Mouse (Mus musculus): ENCODE results near the gene Mpo. TPM values are rescaled to one million over a fixed set of nuclear protein-coding genes. Genes with fewer than 3 reads are reported as not detected.

Gene Mpo
- total RNA-seq (2021) = under 1 TPM; 0.48 to 0.62 TPM
- long read RNA-seq, partial matches to known transcripts = 1 of 1 reads
- long read RNA-seq, other reads (novel, unspliced or antisense) = 0 of 1 reads

DNA sequence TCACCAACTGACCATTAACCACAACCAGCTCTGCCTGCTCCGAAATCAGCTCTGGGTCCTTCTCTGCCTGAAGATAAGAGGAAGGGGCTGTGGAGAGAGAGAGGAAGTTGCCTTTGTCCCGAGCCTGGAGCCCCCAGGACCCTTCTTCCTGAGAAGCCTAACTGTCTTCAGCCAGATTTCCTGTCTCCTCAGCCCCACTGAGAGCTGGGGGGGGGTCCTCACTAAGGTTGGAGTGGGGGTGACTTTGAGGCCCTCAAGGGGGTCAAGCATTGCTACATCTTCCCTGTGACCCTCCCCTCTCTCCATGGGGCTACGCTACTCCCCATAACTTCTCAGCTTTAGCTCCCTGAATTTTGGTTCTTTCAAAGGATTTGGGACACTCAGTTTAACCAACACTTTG lies at the start of gene Mpo:
Gene Mpo, plus strand, starts transcription at position 122 of the 400 bp plus-strand sequence.
- DNase-seq (ENCODE audit: low spot score in 2 of 2) = no peak

DNA sequence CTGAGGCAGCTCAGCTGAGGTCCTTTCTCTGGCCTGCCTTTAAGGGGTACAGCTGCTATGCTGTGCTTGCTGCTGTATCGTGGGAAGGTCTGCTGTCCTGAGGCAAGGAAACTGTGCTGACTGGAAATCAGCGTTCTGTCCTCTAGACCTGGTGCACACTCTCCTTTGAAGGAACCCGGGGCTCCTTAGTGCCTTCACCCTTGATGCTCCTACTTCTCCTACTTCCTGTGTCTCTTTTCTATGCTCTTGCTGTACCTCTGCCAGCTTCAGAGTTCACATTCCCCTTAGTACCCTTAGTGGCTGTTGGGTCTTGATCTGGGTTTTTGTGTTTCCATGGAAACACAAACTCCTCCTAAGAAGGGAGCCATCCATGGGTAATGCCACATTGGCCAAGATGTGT lies 49.7 kb upstream of the Mpo start:
- no peak for DNase-seq (ENCODE audit: low spot score in 2 of 2)

DNA sequence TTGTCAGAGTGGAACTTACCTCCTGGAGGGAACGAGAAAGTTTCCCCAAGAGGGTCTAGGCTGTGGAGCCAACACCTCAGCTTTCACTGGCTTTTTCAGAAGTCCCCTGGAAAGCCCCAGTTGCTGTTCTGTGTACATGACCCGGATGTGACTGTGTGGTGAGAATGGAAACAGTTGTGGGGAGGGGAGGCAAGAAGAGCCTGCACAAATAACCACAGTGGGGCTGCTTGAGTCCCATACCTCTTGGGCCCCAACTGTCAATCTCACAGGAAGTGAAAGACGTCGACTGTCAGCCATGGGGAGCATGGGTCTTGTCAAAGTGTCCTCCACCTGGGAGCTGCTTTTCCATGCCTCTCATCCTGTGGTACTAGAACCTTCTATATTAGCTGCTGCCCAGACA lies 48.4 kb upstream of the Mpo start:
- DNase-seq (ENCODE audit: low spot score in 2 of 2) = no peak

DNA sequence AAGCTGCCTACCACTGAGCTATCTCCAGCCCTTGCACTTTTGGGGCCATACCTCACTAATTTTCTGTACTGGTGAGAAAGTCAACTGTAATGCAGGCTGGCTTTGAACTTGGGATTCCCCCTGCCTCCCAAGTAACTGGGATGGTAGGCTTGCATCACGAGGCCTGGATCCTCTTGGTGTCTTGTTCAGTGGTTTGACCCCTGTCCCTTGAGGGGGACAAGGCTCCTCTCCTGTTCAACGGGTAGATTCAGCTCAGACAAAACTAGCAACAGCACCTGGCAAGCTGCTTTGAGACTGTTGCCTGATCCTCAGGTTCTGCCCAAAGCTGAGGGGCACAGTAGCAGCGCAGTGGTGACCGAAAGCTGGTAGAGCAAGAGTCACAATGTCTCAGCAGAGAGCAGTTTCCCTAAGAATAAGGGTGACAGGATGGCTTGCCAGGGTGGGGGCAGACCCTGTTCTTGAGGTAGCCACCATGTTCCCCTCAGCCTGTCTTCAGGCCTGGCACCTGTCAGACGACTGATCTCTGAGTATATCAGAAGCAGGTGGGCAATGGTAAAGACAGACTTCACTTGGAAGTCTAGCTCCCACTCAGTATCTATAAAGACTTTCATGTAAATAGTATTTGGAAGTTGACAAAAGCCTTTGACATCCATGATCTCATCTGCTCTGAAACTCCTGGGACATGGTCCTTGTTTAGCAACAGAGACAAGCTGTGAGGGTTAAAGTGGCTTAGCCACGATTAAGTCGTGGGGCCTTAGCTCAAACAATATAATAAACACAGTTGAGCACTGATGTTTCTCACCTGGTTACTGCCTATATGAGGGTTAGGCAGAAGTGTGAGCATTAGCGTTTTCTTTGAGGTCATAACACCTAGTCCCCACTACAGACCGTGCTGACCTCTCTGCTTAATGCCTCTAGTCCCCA lies 47.5 kb upstream of the Mpo start:
- no peak for DNase-seq (ENCODE audit: low spot score in 2 of 2)

DNA sequence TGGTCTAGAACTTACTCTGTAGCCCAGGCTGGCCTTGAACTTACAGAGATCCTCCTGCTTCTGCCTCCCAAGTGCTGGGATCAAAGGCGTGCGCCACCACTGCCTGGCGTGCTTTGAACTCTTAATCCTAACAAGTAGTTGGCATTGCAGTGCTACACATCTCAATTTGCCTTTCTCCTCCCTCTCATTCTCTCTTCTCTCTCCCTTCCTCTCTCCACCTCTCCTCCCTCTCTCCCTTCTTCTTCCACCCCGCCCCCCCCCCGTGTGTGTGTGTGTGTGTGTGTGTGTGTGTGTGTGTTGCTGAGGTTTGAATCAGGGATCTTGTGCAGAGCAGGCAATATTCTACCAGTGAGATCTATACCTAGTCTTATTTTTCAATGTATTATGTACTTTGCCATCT lies 46.1 kb upstream of the Mpo start:
- no peak for DNase-seq (ENCODE audit: low spot score in 2 of 2)

DNA sequence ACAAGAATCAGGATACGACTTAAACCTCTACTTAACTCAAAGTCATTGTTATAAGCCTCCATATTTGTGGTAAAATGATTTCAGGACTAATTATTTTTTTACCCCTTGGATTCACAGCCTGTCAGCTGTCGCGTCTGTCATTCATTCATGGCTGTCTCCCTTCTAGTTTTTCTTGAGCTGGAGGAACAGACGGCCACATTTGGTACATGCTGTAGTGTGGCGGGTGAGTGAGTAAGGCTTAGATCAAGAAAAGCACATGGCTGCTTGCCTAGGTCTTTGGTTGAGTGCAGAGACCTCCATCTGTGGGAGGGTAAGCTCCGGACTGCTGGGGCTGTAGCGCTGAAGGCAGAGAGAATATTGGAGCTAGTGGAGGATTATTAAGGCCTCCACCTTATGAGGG lies 45.7 kb upstream of the Mpo start:
- no peak for DNase-seq (ENCODE audit: low spot score in 2 of 2)

DNA sequence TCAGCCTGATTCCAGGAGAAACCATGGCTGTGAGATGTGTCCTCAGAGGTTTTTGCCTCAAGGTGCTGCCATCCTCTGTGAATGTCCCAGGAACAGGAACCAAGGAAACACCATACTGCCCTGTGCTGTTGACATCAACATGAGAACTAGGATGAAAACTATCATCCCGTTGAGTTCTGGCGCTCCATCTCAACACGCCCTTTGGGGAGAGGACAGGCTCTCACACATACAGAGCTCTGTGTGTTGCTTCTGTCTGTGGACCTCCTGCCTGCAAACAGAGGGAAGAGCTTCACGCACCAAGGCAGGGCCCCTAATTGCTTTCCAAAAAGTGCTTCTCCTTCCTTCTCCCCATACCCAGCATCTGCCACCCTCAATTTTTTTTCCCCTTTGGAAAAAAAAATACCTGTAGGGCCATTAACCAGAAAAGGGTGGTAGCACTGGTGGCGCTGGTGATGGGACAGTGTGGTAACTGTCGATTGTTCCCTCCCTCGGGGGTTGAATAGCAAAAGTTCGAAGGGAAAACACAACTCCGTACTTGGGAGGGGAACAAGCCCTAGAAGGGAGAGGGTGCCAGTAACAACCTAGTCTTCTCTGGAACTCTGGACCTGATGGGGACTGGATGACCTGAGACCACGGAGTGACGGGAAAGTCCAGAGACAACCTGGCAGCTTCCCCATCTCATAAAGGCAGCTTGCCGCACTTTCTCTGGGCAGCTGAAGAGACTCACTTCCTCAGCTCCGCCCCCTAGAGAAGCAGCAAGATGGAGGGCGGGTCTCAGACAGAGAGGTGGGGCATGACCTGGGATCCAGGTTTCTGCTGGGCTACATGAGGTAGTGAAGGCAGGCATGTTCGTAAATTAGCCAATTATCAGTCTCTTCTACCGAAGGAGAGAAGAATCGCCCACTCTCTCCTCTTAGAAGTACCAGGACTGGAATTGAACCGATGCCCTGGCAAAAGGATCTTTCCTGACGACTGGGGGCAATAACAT lies 45.0 kb upstream of the Mpo start:
- DNase-seq (ENCODE audit: low spot score in 2 of 2) = no peak

DNA sequence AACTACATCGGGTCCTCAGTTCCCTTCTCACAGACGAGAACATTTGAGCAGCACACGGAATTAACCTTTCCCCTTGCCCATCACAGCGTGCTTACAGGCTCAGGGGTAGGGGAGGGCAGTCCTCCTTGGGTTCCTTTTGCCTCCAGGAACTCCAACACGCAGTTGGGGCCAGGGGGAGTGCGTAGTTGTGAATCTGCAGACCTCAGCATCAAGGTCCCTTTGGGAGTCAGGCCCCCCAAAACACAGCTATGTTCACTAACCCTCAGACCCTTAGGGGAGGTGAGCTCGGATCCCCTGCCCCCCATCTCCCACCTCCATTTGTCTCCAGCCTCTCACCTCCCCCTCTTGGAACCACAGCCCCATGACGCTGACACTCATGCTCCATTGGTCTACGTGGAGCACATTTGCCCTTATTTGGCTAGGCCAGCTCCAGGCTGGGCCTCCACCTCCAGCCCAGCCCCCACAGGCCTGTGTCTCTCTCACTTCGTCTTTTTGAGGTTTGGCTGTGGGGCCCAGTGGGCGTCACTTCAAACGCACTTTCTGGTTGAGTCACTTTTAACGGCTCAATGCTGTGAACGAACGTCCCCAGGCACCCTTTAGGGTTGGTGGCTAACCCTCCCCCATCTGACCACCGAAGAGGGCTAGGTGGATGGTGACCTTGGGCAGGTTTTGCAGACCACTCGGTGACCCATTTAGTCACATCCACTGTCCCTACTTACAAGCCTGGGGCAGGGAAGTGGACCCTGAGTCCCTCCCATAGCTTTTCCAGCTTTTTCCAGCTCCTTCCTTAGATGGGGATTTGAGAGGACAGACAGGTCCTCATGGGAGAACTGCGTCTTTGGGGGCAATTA lies 44.0 kb upstream of the Mpo start:
- DNase-seq (ENCODE audit: low spot score in 2 of 2) = peak in 1 of 2 experiments; percentile 38

DNA sequence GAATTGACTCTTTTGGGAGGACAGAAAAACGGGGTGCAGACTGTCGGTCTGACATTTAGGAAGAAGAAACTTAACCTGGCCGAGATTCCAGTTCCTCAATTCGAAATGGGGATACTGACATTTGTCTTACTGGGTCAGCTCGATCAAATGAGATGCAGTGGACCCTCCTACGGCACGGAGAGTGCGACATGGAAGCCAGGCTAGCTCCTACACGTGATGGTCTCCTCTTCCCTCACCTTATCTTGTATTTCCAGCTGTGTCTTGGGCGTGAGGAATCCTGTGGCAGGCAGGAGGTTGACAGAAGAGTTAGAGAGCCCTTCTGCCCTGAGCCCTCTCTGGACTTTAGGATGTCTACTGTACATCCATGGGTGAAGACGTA lies 43.3 kb upstream of the Mpo start:
- no peak for DNase-seq (ENCODE audit: low spot score in 2 of 2)

DNA sequence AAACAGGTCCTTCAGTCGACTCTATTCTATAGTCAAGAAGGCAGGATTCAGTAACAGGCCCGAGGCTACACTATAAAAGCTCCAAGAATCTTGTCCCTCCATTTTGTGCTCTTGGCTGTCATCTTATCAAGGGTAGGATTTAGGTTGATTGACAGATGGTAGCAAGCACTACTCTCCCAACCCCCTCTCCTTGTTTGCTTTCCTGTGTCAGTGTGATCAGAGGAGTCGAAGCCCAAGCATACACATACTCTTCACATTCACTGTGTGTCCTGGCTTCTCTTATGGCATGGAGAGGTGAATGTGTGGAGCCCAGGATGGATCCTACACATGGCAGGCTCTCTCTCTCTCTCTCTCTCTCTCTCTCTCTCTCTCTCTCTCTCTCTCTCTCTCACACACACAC lies 42.9 kb upstream of the Mpo start:
- no peak for DNase-seq (ENCODE audit: low spot score in 2 of 2)

DNA sequence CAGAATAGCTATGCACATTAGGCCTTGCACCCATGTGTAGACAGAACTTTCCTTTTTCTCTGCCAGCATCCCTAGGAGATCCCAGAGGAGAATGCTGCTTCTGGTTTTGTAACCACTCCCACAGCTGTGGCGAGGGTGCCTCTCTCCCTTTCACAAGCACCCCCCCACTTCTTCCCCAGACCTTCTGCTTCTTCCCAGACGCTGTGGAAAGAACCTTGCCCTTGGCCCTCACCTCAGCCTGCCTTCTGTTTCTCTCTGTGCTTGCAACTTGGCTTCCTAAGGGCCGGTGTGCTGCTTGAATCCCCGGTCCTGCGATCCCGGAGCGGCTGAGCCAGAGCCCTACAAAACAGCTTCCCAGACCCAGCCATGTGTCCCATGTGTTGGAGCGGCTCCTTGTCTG lies 42.4 kb upstream of the Mpo start:
- DNase-seq (ENCODE audit: low spot score in 2 of 2) = no peak

DNA sequence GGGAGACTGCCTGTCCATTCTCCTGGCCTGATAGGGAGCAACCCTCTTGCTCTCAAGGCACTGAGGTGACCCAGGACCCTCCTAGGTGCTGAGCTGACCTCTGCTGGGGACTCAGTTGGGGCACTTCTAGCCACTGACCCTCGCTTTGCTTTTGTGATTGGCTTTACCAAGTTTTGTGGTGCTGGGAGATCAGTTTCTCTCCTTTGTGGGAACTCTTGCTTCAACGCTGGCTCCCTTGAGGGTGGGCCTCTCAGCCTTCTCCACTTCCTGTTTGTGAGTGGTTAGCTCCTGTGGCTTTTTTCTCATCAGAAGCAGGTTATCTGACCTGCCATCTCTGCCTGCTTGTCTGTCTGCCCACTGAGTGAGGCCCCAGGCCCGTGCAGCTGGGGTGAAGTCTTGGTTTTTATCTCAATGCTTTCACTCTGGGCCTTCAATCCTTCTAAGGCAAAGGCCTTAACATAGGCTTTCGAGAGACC lies 41.9 kb upstream of the Mpo start:
- DNase-seq (ENCODE audit: low spot score in 2 of 2) = no peak

DNA sequence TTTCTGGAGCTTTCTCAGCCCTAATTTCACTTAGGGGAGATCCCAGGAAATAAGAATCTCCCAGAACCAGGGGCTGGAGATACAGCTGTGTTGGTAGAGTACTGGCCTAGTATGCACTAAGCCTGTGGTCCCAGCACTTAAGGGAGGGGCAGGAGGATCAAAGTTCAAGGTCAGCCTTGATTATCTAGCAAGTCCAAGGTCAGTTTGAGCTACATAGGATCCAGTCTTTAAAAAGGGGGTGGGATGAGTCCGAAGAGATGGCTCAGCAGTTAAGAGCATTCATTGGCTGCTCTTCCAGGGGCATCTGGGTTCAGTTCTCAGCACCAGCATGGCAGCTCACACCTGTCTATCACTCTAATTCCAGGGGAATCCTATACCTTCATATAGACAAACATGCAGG lies 41.1 kb upstream of the Mpo start:
- DNase-seq (ENCODE audit: low spot score in 2 of 2) = no peak

DNA sequence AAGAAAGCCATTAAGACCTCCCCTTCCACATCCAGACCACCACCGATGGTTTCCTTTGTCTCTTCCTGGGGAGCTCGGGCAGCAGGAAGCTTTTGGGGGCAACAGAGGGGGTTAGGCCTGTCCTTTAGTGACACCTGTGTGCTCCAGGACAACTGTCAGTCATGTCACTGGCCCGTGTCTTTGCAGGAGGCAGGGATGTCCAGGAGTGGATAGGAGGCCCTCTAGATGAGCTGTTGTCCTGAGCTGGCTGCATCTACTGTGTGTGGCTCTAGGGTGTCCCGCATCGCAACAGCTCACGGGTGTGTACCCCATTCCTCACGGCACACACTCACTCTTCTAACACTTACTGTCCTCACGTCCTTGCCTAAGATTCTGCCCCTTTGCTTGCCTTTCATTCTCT lies 40.1 kb upstream of the Mpo start:
- DNase-seq (ENCODE audit: low spot score in 2 of 2) = no peak

DNA sequence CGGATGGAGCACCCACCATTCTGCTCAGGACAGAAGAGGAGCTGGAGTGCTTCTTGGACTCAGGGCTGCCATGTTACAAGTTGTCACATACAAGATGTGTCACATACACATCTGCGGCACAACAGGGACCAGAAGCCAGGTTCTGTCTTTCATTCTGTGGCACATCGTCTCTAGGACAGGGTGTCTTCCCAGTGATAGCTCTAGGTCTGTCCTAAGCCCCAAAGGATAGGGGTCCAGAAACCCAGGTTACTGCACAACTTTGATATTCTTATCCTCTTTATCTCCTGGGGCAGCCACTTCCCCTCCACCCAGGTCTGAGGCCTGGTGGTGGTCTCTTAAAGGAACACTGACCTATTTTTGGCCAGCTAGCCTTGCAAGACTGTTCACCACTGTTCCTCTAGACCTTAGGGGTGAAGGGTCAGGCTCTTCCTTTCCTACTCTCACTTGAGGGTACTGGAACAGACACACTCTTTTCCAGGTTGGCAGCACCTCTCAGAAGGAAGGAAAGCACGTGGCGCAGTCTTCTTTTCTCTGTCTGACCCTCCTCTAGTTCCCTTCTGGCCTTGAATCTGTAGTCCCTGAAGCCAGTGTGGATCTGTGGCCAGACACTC lies 39.4 kb upstream of the Mpo start:
- no peak for DNase-seq (ENCODE audit: low spot score in 2 of 2)

DNA sequence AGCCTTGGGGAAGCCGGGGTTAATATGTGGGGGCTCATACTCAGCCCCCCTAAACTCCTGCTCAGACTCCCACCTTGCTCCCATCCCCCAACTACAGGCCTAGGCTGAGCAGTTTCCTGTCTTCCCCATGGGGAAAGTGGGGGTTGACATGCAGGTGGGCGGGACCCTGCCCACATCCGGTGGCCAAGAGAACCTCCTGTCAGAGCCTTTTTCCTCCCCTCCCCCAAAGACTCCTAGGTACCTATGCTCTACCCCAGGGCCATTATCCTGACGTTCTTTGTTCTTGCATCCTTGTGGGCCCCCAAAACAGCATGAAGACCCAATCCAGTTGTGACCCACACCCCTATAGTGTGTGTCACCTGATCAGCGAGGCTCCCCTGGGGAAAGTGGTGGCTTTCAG lies 38.8 kb upstream of the Mpo start:
- no peak for DNase-seq (ENCODE audit: low spot score in 2 of 2)

DNA sequence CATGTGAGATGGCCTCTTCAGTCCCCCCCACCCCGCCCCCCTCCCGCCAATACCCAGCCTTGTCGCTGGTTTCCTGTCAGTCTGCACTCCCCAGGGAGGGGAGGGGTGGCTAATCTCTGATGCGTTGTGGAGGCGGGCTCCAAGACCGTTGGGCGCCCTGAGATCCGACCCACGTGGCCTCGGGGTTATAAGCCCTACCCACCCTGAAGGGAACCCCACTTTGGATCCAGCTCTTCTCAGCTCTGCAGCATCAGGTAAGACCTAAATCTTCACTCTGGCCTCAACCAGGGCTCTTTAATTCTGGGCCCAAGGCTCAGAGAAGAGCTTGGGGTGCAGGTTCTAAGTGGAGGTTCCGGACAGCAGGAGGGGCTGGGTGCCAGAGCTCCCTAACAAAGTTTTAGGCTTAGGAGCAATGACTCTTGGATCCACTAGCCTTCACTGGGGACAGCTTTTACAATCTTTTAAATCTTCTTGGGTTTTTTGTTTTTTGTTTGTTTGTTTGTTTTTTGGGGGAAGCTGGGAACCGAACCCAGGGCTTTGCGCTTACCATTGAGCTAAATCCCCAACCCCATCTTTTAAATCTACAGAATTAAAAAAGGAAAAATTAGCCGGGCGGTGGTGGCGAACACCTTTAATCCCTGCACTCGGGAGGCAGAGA lies 37.9 kb upstream of the Mpo start:
- peak; percentile 32 to 44 for DNase-seq (ENCODE audit: low spot score in 2 of 2)

DNA sequence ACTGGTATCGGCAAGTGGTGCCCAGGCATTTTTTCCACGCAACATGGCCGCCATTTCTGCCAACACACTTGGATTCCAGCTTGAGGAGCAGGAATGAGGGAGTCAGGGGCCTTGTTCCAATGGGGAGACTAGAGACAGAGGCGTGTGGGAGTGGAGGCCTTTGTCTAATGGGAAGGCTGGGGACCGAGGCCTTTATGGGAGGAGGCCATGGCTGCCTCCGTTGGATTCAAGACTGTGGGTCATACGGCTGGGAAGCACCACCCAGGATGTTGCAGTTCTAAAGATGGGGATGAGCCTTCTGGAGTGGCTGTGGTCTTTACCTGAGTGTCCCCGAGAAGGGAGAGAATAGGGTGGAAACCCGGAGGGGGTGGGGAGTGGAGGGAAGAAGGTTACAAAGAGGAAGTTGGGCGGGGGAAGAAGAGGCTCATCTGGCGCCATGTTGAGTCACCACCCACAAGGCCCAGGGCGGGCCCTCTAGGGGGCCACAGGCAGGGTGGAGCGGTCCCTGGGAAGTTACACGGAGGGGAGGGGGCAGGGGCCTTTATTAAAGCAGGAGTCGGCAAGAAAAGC lies 37.0 kb upstream of the Mpo start:
- DNase-seq (ENCODE audit: low spot score in 2 of 2) = no peak
